Mouse (Mus musculus) c-Kit-positive CD71-positive TER-119-negative erythroid progenitor cells, embryonic 14.5 days (primary cell): Measurements from ENCODE around the gene Derl2.

Source experiments
- DNase-seq: peaks from one replicate; pipeline ENCODE4 v3.0.0-alpha.2; 2013; ENCODE audit warnings: low read depth

Derl2 gene

DNA sequence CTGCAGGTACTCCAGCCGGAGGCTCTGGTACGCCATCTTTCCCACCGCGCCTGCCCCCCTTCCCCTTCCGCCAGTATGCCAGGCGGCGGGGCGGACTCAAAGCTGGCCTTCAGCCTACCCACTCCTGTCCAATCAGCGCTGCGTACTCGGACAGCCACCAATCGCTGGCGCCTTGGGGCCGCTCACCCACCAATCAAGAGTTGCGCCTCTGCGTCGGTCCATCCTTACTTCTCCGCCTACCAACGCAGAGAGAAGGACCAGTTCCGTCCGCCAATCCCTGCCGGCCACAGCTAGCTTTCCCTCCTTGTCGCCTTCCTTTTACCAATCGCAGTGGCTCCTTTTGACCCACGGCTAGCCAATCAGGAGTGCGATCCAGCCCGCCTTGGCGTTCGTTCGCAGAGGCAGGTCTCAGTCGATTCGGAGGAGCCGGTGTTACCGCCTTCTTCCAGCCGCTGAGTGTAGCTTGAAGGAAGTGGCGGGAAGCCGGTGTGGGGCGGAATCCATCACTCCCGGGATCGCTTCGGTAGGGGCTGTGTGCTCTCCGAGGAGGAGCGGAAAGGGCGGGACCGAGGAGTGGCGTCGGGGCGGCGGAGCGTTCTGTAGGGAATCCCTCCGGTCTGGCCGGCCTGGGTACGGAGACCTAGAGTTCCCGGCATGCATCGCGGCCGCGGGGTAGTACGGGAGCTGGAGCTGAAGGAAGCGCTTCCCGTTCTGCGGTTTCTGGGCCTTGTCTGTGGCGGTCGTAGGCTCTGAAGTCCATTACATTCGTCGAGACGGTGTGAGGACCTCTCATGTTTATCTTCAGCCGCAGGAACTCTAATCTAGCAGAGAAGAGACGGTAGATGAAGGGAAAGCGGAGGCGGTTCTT is at the start of gene Derl2, which contains the start of gene Mis12:
Derl2 (minus strand) TSS at position 641 of the 868 bp plus-strand sequence.
Mis12 (plus strand) TSS at position 411 of the 868 bp plus-strand sequence.
- DNase-seq: peak; percentile 97

DNA sequence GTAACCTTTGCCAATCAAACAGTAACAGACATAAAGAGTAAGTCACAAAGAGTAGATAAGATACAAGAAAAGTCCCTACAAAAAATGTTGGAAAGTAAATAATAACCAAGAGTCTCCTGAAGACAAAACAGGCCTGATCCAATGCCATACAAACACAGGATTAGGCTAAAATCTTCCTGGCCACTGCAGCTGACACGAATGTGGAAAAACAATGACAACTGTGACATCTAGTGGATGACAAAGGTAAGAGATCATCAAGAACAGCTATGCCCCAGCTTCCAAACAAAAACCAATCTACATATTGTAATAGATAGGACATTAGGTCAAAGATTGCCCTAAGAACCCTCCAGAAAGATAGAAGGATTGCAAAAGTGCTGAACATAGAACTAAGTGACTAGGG is 32.9 kb upstream of the Derl2 start:
- DNase-seq: no peak

- DNase-seq: no peak
Observed at GRCm38 (mm10) chr11:71039526-71040298, 20.1 kb upstream of the Derl2 start.

GRCm38 (mm10) chr11:71033163-71033761 is 13.6 kb upstream of the Derl2 start, which contains the start of gene 6330403K07Rik:
Gene 6330403K07Rik (minus strand): TSS chr11:71033513.
- DNase-seq: no peak

- no peak for DNase-seq
Observed at GRCm38 (mm10) chr11:71032491-71033162, 13.0 kb upstream of the Derl2 start.

DNA sequence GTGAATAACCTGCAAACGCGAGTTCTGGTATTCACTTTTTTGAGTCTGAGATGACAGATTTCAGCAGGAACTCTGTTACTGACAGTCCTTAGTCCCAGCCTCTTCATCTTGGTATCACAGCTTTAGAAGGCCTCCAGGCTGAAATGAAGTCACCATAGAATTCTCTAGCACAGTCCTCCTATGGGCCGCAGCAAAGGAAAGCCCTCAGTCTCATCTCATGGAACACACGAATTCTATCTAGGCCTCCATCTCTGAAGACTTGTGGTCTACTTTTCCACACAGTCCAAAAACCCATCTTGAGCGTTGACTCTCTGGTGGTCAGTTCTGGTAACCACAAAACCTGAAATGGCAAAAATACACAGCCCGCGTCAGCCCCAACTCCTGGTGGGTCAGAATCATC is 12.4 kb upstream of the Derl2 start:
- DNase-seq: no peak

DNA sequence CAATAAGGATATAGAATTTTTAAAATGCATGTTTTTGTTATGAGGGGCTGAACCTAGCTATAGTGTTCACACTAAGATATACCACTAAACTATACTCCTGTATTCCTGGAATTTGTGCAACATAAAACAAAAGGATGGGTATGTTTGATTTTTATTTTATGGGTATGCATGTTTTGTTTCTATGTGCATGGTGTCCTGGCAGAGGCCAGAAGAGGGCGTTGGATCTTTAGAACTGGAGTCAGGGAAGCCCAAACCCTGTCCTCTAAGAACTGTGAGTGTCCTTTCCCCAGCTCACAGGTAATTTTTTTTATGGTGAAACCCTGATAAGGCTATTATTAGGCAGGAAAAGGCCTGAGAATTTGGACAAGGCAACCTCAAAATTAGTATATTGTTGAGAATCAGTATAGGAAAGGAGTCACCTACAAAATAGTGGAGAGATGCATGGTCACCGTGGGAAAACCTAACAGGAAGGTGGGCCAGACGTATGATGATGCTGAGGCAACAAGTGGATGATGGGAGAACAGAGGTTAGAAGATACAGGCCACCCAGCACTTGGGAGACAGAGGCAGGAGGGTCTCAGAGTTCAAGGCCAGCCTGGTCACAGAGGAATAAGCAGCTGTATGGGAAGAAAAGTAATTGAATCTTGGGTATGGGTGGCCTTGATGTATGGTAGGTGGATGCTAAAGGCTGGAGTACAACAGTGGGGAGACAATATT is 9.9 kb upstream of the Derl2 start:
- DNase-seq: no peak

DNA sequence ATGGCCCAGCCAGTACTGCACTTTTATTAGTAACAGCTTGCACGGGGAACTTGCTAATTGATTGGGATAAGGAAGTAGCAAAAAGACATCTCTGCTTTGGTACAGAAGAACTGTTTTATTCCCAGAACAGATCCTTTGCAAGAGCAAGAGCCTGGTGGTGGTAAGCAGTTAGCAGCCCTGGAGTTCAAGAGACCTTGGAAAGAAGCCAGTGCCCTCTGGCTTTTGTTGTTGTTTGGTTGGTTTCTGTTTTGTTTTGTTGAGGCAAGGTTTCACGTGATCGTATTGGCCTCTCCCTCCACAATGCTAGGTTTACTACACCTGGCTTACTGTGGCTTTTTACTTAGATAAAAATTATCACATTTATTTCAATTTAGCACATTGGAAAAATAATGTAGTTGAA is 8.6 kb upstream of the Derl2 start:
- no peak for DNase-seq

DNA sequence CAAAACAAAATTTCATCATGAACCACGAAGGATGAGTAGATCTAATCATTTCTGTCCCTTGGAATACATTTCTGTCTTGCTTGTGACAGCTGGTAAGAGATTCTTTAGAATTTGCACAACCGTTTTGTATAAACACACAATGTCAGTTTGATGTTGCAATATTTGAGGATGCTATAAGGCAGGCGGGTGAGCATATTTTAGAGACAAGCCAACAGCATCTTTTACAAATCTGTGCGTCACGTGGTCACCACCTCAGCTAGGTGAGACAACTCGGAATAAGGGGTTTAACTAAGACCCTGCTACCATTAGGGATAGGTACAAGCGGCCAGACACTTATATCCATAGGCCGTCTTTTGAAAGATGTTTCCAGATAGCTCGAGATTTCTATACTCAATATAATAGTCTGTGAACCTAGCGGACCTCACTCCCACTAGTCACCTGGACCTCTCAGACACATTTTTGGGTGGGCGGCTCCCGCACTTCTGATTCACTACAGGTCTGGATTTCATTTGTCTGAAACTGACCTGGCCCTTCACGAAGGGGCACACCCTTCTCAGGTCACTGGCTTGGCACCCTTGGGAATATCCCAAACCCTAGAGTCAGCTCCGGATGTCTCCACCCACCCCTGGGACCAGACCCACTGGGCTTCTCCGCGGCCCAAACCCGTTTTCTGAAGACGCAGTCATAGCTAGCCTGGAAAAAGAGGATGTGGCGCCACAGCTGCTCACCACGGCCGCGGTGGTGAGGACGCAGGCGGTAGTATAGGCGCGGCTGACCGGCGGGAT is 1.0 kb downstream of the Derl2 start:
- peak; percentile 9 for DNase-seq

DNA sequence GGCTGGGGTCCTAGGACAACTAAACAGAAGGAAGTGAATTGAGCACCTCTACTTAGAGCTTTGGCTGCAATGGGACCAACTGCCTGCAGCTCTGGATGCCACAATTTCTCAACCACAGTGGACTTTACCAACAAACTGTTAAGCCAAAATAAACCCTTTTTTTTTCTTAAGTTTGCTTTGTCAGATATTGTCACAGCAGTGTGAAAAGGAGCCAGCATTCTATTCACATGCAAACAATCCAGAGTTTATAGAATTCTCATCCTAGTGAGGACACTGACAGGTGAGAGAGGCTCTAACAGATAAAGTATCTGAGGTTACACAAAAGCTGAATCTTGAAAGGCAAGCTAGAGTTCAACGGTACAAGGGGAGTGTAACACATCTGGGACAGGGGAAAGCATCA is 2.6 kb downstream of the Derl2 start:
- DNase-seq: no peak

GRCm38 (mm10) chr11:71012743-71013142 is 6.9 kb downstream of the Derl2 start:
- DNase-seq: no peak

DNA sequence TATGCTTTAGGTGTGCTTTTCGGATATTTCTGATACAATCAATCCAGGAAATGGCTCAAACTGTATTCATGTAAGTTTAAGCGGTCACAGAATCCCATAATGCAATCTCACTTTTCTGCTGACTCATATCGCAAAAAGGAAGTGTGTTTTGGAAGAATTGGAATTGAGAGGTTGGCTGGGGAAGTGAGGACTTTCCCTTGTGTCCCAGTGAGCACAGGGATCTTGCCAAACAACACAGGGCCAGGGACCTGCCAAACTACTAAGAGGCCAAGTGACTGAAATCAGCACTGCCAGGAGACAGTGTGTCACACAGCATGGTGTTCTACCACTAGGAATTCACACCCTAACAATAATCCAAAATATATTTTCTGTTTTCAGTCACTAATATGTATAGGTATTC is 11.3 kb downstream of the Derl2 start:
- DNase-seq: no peak

GRCm38 (mm10) chr11:71007831-71008230 is 11.8 kb downstream of the Derl2 start:
- no peak for DNase-seq

- DNase-seq: no peak
Observed at GRCm38 (mm10) chr11:71007026-71007425, 12.6 kb downstream of the Derl2 start.

DNA sequence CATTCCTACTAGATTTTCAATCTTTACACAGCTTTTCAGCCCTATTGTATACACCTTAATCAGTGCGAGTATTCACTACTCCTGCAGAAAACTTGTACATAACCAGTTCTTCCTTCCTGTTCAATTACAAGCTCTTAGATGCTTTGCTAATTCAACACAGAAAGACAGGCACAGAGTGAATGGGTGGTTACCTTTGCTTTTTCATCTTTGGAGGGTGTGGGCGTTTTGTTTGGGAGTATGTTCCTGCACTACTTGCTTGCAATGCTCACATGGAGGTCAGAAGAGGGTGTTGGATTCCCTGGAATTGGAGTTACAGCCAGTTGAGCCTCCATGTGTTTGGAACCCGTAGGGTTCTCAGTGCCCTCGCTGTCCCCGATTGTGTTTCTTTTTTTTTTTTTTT is 14.6 kb downstream of the Derl2 start:
- no peak for DNase-seq

DNA sequence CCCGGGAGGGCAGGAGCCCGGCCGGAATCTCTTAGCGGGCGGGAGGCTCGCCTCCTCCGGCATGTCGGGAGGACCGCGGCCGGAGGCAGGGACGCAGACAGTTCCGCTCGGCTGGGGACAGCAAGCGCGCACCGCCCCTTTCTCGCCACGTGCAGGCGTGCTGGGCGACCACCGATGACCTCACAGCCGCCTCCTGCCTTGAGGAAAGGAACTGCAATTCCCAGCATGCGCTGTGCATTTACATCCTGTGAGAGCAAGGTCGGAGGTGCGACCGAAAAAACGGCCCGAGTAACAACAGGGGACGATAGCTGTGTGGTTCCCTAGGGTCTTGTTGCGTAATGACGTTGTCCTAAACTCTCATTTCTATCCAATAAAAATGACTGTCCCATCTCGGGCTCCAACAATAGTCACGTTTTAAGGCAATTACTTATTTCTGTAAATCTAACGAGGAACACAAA is 15.3 kb downstream of the Derl2 start, which contains the start of gene Dhx33:
Dhx33 (minus strand) TSS at position 122 of the 458 bp plus-strand sequence.
- peak; percentile 98 for DNase-seq

- peak; percentile 44 for DNase-seq
Observed at GRCm38 (mm10) chr11:71003611-71004315, 15.9 kb downstream of the Derl2 start.

- no peak for DNase-seq
Observed at GRCm38 (mm10) chr11:71001167-71001566, 18.5 kb downstream of the Derl2 start.

DNA sequence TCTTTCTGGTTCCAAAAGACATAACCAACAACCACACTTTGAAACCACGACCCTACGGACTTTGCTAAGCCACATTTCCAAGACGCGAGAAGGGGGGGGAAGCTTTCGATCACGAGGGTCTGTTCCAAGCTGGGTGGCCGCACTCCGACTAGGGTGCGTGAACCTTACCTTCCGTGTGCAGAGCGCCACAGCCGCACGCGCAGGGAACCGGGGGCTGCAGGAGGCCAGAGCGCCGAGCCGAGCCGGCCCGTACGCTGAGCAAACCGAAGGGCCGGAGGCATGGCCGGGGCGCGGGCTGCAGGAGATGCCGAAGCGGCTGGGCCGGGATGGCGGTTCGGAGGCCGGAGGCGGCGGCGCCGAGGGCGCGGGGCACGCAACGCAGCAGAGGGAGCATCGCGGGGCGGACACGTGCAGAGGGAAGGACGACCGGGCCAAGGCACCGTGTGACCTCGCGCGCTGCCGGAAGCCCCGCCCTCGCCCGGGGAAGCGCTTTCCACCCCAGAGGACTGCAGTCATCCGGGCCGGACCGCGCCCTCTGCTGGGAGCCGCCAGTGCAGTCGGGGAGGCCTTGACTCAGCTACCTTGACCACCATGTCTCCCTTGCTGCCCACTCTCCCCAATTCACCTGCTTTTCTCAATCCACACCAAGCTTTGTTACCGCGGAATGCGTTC is 36.9 kb downstream of the Derl2 start, which contains the start of gene C1qbp:
C1qbp (minus strand) TSS at position 470 of the 672 bp plus-strand sequence.
- DNase-seq: peak; percentile 83
